Mouse (Mus musculus) hindlimb bud, embryonic 11.5 days (tissue): ENCODE results near the gene Samd14.
"Not testable (repeated sequence)": the region's sequence is repeated elsewhere in the genome, so short reads cannot be mapped to it uniquely, and the experiment has no call there.

ENCODE experiments used
- DNase-seq: peaks from one replicate; pipeline ENCODE4 v3.0.0-alpha.2; 2012; ENCODE audit warnings: low read depth, low spot score; ENCODE audit errors: extremely low spot score

Samd14 gene

DNA sequence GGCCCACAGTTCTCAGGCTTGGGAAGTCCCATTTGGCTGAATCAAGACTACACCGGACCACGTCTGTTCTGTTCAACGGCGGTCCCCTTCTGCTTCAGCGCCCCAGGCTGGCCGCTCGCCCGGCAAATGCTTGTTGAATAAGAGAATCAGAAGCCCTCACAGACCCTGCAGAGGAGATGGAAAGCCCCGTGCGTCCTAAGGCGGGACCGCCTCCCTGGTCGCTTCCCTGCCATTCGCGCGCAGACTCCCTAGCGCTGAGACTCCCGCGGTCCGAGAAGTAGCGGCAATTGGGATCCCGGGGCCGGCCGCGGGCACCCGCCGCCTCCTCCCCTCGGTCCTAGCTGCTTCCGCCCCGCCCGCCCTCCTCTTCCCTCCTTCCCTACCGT lies at the start of gene Samd14:
Gene Samd14 (plus strand): TSS at position 251 of the 386 bp plus-strand sequence.
- DNase-seq: no peak

DNA sequence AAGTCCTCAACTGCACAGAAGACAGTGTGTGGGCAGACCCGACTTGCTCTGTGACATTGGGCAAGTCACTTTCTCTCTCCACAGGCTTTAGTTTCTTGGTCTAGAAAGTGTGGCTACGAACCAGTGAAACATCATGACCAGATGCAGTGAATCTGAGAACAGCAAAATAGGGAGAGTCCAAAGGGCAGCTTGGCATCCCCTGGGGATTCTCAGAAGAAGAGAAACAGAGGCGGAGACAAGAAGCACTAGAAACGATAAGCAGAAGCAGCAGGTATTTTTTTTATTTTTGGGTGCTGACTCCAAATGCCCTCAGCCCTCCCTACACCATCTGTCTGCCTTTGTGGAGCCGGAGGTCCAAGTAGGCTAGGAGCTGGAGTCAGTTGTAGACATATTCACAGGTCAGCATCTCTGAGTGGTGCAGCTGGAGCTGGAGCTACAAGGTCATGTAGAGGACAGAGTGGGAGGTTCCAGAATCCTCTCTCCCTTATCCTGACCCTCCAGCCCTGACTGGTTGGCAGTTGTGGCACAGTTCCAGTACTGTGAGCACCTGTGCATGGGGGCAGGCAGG lies 47.1 kb upstream of the Samd14 start:
- no peak for DNase-seq

DNA sequence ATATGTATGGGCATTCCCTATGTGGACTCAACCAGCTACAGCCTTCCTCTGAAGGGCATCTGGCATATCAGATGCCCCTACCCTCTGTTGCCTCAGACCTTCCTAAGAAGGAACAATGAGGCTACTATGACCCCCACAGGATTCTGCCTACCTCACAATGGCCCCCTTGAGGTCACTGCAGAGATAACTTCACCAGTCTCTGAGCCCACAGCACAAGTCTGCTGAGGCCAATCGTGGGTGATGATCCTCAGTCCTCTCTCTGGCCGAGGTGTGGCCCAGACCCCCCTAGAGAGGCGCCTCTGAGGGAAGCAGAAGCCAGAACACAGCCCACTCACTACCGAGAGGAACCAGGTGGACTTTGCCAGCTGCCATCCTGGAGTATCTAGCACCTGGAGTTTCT lies 42.3 kb upstream of the Samd14 start, which contains the start of gene Hils1:
Gene Hils1 (plus strand): TSS at position 175 of the 400 bp plus-strand sequence.
- DNase-seq: no peak

DNA sequence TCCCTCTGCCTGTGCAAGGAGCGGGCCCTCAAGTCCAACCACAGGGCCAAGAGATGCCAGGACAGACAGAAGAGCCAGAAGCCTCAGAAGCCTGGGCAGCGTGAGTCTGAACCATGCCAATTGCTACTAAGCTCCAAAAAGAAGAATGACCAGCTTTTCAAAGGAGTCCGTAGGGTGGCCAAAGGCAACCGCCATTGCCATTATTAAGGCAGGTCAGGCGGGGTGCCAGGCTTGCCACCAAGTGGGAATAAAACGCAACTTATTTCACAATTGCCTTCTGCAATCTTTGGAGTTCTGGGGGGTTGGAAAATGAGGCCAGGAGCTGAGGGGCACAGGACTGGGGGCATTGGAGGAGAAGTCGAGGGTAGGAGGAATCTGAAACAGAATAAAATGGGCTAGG lies 41.5 kb upstream of the Samd14 start:
- no peak for DNase-seq

DNA sequence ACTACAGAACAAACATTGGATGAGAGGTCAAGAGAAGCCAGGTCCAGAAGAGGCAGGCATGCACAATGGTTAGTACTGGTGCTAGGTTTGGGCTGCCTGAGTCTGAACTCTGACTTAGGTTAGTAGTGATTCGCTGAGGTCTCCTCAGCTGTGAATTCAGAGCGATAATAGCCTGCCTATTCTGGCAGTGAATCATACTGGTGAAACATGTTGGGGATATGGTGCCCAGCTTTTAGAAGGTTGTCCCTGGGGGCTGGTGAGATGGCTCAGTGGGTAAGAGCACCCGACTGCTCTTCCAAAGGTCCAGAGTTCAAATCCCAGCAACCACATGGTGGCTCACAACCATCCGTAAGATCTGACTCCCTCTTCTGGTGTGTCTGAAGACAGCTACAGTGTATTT lies 40.0 kb upstream of the Samd14 start:
- not testable (repeated sequence) for DNase-seq

DNA sequence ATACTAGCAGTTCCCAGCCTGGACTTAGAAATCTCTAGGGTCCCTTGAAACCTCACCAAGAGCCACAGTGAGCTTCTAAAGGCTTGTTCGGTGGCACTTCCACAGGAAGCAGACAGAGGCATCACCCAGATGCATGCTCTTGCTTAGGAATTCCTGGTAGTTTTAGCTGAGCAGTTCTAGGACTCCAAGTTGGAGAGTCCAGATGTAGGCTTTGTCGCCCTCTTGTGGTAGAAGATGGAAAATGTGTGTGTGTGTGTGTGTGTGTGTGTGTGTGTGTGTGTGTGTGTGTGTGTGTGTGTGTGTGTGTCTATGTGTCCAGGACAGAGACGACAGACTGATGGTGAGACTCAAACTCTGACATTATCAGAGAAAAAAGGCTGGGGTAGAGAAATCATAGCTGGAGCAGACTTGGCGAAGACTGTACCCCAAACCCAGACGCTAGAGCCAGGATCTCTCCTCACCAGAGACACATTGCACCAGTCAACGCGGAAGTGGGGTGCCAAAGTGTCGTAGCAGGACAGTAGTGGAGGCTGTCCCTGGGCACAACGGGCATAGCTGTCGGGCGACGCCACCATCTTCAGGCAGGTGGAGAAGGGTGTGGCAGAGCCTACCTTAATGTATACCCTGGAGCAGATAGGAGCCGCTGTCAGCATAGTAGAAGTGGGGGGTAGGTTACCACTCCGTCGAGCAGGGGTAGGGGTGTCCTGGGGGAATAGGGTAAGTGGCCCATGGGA lies 39.3 kb upstream of the Samd14 start:
- DNase-seq: peak; percentile 77

DNA sequence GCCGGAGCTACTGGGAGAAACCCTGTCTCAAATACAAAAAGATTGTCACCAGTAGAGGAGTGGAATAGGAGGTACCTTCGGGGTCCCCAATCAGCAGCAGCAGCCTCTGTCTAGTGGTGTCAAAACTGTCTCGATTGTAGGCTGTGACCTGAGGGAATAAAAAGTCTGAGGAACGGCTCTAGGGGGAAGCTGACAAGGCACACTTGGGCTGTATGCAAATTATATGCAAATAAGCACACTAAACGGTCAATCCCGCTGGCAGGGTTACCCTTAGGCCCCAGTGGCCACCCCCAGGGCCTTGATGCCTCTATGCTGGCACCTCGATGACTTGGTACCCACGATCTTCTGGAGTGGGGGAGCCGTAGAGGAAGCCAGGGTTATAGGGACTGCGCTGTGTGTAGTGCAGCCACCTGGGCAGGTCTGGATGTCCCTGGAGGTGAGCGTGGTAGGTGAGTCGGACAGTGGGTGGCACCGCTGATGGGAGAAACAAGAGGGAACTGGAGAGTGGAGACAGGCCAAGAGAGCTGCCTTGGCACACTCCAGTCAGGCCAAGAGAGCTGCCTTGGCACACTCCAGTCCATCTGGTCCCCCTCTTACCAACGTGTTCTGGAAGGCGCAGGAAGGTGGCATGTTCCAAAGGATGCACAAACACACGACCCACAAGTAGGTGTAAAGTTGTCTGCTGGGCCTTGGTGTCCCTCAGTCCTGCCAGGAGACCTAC lies 37.6 kb upstream of the Samd14 start:
- DNase-seq: no peak

DNA sequence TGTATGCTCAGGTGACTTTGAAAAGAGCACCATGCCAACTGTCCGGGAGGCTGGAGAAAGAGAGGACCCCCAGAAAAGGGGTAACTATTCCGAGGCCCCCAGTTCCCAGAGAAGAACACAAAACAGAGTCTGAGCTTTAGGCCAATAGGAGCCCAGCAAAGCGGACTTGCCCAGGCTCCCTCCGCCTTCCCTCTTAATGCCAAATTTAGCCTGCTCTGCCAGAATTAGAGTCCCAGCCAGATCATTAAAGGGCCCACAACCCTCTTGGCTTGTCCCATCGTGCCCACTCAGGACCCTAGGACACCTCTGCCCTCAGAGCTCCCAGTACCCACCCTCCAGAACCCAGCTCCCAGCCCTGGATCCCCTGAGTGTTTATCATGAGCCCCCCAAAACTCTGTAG lies 36.8 kb upstream of the Samd14 start:
- DNase-seq: no peak

DNA sequence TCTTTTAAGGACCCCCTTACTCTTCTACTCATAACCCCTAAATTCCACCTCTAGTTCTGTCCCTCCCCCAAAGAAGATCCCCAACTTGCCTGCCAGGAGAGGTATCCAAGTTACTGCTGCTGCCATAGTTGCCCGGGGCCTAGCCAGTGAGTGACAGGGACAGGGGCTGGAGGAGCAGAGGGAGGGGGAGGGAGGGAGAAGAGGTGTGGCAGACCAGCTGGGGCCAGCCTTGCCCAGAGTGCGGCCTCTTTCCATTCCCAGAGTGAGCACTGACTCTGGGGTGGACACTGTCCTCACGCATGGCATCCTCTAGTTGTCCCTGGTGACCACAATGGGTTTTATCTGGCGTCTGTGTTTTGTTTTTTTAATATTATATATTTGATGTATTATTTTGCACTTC lies 36.4 kb upstream of the Samd14 start:
- no peak for DNase-seq

DNA sequence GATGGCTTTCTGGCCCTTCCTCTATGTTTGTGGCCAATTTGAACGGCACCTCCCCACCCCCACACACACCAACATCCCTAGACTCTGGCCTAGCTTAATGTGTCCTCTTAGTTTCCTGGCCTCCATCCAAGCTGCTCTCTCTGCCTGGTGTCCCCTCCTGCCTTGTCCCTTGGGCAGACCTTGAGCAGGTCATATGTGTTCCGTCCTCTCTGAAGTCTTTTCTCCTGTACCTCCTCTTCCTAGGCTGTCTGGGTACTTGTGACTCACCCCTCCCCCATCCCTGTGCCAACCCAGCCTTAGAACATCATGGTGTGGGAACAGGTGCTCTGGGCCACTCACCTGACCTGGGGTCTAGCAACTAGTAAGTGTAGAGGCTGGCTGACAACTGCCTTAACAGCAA lies 34.7 kb upstream of the Samd14 start:
- no peak for DNase-seq

DNA sequence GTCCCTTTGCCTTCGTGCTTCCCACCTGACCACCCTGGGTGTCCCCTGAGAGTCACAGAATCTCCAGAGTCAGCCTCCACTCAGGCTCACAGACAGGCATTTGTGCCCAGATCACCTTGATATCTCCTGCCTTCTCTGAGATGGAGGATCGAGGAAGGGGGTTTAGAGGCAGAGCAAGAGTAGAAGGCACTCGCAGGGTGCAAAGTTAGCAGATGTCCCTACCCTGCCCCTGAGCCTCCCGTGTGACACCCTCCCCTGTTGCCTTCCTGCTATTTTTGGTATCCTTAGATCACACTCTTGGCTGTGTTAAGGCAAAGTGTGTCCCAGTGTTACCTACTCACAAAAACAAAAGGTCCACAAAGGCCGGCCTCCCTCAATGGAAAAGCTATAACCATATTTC lies 33.5 kb upstream of the Samd14 start, which contains the start of gene Sgca:
Gene Sgca (minus strand): TSS at position 129 of the 400 bp plus-strand sequence.
- DNase-seq: no peak

DNA sequence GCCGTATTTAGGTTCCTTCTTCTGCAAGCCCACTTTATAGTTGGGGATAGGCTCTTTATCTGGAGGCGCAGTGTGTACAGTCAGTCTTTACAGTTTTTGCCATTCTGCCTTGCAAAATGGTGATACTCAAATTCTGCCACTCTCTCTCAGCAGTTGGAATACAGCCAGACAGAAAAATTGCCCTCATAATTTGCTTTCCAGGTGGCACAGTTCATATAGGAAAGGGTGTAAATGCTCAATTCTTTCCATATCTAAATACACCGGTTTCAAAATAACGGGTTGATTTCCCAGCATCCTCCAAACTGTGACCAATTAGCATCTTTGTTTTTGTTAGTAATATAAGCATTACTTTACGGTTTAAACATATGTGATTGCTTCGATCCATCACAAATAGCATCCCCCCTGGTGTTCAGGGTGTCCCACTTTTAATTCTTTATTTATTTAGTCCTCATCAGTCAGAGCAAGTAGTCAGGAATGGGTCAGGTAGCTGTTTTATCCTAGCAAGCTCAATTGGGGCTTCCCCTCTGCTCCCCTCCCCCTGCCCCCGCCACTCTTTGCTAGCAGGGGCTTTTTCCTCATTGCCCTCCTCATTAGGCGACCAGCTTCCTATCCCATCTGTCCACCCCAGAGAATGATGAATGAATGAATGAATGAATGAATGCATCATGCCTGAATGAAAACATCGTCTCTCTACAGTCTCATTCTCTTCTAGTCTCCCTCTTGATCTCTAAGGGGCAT lies 31.3 kb upstream of the Samd14 start:
- DNase-seq: no peak

DNA sequence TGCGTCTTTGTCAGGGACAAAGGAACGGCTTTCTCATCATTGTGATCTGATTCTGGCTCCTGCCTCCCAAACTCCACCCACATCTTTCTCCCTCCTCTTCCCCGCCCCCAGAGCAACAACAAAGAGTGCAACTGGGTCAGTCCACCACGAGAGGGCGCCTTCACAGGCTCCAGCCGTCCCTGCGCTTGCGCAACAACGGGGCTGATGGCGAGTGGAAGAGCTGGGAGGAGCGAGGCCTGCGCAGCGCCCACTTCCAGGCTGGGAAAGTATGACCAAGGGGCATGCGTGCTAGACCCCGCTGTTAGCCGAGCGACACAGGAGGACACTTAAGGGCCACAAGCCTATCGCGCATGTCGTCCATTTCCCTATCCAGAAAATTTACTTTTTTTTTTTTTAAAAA lies 30.7 kb upstream of the Samd14 start:
- DNase-seq: peak; percentile 90

DNA sequence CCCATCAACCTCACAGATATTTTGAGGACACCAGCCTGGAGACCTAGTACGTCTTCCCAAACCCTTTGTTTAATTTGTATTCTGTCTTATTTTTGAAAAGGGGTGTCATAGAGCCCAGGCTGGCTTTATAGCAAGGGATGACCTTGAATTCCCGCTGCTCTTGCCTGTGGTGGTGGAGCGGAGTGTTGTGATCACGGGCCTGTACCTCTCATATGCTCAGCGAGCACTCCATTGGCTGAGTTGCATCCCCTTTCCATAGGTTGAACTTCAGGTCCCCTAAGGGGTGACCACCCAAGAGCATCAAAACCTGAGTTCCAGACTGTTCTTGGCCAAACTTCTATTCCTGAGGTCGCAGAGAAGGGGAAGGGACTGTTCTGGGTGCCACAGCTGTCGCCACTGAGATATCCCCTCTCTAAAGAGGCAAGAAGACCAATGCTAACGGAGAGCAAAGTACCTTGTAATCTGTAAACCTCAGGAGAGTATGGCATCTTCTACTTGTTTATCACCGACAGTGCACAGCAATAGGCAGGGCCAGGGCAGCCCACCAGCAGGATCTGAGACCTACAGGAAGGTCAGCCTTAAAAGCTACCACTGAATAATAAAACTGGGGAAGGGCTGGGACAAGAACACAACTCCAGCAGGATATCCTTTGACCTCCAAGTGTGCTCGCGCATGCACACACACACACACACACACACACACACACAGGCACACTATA lies 30.1 kb upstream of the Samd14 start:
- DNase-seq: no peak

DNA sequence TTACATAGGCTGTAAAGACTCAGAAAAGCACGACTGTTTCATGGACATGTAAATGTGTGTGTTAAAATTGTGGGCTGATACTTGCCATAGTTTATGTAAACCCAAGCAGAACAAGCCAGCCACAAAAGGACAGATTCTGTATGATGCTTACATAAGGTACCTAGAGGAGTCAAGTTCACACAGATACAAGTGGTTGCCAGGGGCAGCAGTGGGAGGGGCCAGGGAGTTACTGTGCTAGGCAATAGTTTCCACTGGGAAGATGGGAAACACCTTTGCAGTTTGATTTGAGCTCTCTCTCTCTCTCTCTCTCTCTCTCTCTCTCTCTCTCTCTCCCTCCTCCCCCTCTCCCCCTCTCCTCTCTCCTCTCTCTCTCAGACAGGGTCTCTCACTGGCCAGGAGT lies 24.5 kb upstream of the Samd14 start:
- DNase-seq: no peak

DNA sequence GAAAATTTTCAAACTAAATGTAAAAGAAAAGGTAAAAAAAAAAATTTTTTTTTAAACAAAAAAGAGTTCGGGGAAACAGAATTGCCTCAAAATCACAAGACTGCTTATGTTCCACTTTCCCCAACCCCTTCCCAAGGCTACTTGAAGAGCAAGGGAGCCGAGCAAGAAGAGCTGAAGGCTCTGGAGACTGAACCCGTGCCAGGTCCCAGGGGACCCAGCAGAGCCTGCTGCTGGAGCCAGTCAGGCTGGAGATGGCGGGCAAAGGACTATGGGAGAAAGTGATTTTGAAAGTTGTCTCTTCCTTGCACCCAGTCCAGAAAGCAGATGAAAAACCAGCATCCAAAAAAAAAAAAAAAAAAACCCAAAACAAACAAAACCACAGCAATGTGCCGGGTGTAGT lies 23.9 kb upstream of the Samd14 start:
- DNase-seq: no peak

DNA sequence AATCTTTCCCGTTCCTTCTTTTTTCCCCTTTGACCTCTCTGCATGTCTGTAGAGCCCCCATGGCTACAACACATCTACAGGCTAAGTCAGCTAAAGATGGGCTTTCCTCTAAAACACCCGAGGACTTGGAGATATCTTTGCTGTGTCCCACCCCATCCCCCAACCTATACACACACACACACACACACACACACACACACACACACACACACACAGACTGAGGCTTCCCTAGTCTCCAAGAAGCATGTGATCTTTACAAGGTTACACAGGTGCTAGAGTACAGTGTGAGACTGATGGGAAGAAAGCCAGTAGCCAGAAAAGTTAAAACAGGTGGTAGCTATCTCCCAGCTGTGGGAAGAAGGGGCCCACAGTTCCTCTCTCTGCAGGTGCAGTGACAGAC lies 23.2 kb upstream of the Samd14 start:
- no peak for DNase-seq

DNA sequence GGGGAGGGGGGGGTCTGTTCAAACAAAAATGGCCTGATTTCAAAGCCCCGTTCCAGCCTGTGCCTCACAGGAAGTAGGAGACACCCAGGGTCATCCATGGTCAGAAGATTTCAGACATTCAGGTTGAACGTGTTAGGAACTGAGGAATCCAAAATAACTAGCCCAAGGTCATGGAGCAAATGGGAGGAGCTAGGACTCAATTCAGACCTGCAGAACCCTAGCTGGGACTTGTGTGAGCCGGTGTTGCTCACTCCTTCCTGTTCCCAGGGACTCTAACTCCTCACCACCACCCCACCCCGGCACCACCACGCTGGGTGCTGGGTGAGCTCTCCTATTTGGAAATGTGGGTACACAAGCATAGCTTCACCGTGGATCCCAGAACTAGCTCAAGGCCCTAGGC lies 22.3 kb upstream of the Samd14 start:
- no peak for DNase-seq

DNA sequence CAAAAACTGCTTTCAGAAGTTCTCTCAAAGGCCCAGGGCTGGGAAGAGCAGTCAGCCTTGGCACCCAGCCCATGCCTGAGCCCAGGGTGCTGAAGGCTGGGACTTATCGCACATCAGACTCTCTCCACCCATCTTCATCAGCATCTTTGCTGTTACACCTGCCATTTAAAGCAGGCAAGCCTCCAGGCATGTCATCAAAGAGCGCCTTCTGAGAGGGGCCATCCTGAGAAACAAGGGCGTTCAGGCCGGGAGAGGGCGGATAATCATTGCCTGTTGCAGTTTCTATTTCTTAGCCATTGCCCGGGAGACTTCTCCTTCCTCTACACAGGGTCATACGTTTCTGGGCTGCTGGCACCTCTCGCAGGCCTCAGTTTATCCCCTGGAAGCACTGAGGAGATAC lies 21.8 kb upstream of the Samd14 start:
- no peak for DNase-seq

DNA sequence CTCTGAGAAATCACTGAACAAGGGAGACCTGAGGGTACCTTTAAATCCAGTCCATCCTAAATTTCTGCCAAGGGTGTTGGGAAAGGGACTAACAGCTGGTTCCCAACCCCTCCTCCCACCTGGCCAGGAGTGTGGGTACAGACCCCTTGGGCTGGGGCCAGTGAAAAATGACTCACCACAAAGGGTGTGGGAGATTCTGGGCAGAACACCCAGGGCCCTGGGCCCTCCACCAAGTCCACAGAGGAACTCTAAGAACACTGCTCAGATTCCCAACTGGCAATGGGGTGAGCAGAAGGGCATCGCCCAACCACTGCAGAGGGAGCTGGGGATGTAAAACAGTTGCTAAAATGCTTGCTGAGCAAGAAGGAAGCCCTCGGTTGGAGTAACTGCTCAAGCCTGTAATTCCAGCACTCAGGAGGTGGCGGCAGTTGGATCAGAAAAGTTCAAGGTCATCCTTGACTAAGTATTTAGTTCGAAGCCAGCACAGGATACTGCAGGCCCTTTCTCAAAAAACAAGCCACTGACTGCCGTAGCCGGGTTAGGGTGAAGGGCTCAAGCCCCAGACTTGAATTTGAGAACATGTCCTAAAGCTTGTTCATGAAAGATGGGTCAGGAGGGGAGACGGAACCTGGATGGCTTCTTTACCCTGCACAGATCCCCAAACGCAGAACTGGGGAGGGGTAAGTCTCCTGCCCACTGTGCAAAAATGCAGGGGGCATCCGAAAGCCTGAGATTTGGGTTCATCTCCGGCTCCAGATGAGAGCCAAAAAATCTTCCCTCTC lies 20.7 kb upstream of the Samd14 start:
- no peak for DNase-seq
